Mouse (Mus musculus): ENCODE measurements around the gene Tars2. TPM values are rescaled to one million over a fixed set of nuclear protein-coding genes. Genes with fewer than 3 reads are reported as not detected.

Tars2 gene
- polyA plus RNA-seq, 1 experiment from 2014 or later, result 46.6 TPM

GRCm38 (mm10) chr3:95752935-95753334 is 7.1 kb downstream of the Tars2 start:
- 92% methylated on average over 3 of the region's 3 CpGs for WGBS
- DNase-seq (ENCODE audit: low spot score) (no peak), ATAC-seq (no peak)
- Histone ChIP-seq H3K36me3 (ENCODE audit: control insufficient read depth, insufficient read depth, low read length) (peaks cover 42% of the 10 kb centered on the region), H3K9ac (ENCODE audit: low read length) (no peak overlapping the region), H3K4me1 (ENCODE audit: control insufficient read depth, insufficient read depth, low read length) (no peaks in the 10 kb centered on the region), H3K27ac (ENCODE audit: low read depth, low read length) (no peak overlapping the region), H3K4me3 (ENCODE audit: low read depth, low read length) (no peak overlapping the region), H3K4me2 (ENCODE audit: low read length) (no peak overlapping the region), H3K27me3 (replicated peaks; ENCODE audit: control insufficient read depth, insufficient read depth, low read length) (no peaks in the 10 kb centered on the region), H3K9me3 (replicated peaks; ENCODE audit: control insufficient read depth, low read length) (no peaks in the 10 kb centered on the region)

GRCm38 (mm10) chr3:95740406-95740805 is 19.6 kb downstream of the Tars2 start:
- H3K4me2 ChIP-seq (ENCODE audit: low read length), result no peak overlapping the region
- peaks cover 62% of the 10 kb centered on the region for H3K36me3 ChIP-seq (ENCODE audit: control insufficient read depth, insufficient read depth, low read length)
- H3K4me1 ChIP-seq (ENCODE audit: control insufficient read depth, insufficient read depth, low read length), result no peaks in the 10 kb centered on the region
- H3K4me3 ChIP-seq (ENCODE audit: low read depth, low read length), result no peak overlapping the region
- 87% methylated on average over 7 of the region's 8 CpGs for WGBS
- H3K27ac ChIP-seq (ENCODE audit: low read depth, low read length), result no peak overlapping the region
- no peak for DNase-seq (ENCODE audit: low spot score)
- ATAC-seq, result no peak
- H3K9me3 ChIP-seq (replicated peaks; ENCODE audit: control insufficient read depth, low read length), result no peaks in the 10 kb centered on the region
- H3K27me3 ChIP-seq (replicated peaks; ENCODE audit: control insufficient read depth, insufficient read depth, low read length), result no peaks in the 10 kb centered on the region
- H3K9ac ChIP-seq (ENCODE audit: low read length), result no peak overlapping the region

- peaks cover 57% of the 10 kb centered on the region for H3K36me3 ChIP-seq (ENCODE audit: control insufficient read depth, insufficient read depth, low read length)
- H3K4me2 ChIP-seq (ENCODE audit: low read length), result no peak within 1 kb of the TSS
- no peak within 1 kb of the TSS for H3K4me3 ChIP-seq (ENCODE audit: low read depth, low read length)
- 84% methylated on average over 7 of the region's 7 CpGs for WGBS
- H3K9ac ChIP-seq (ENCODE audit: low read length), result no peak within 1 kb of the TSS
- DNase-seq (ENCODE audit: low spot score), result no peak
- H3K27me3 ChIP-seq (replicated peaks; ENCODE audit: control insufficient read depth, insufficient read depth, low read length), result no peaks in the 10 kb centered on the region
- H3K9me3 ChIP-seq (replicated peaks; ENCODE audit: control insufficient read depth, low read length), result no peaks in the 10 kb centered on the region
- no peaks in the 10 kb centered on the region for H3K4me1 ChIP-seq (ENCODE audit: control insufficient read depth, insufficient read depth, low read length)
- no peak within 1 kb of the TSS for H3K27ac ChIP-seq (ENCODE audit: low read depth, low read length)
- ATAC-seq, result no peak
Measured at GRCm38 (mm10) chr3:95739353-95740104, 20.5 kb downstream of the Tars2 start, which contains the start of gene Ecm1. Gene Ecm1, minus strand, starts transcription at chr3:95739569.

- H3K4me2 ChIP-seq (ENCODE audit: low read length), result no peak overlapping the region
- no peak for DNase-seq (ENCODE audit: low spot score)
- peaks cover 25% of the 10 kb centered on the region for H3K36me3 ChIP-seq (ENCODE audit: control insufficient read depth, insufficient read depth, low read length)
- H3K4me3 ChIP-seq (ENCODE audit: low read depth, low read length), result no peak overlapping the region
- no peaks in the 10 kb centered on the region for H3K27me3 ChIP-seq (replicated peaks; ENCODE audit: control insufficient read depth, insufficient read depth, low read length)
- no peak overlapping the region for H3K9ac ChIP-seq (ENCODE audit: low read length)
- 93% methylated on average over 12 of the region's 12 CpGs for WGBS
- no peaks in the 10 kb centered on the region for H3K4me1 ChIP-seq (ENCODE audit: control insufficient read depth, insufficient read depth, low read length)
- H3K27ac ChIP-seq (ENCODE audit: low read depth, low read length), result no peak overlapping the region
- no peak for ATAC-seq
- no peaks in the 10 kb centered on the region for H3K9me3 ChIP-seq (replicated peaks; ENCODE audit: control insufficient read depth, low read length)
Measured at GRCm38 (mm10) chr3:95735071-95735670, 24.8 kb downstream of the Tars2 start.

GRCm38 (mm10) chr3:95734092-95734702 is 25.8 kb downstream of the Tars2 start:
- DNase-seq (ENCODE audit: low spot score), result no peak
- 82% methylated on average over 13 of the region's 13 CpGs for WGBS
- Histone ChIP-seq H3K4me2 (ENCODE audit: low read length) (no peak overlapping the region), H3K4me3 (ENCODE audit: low read depth, low read length) (no peak overlapping the region), H3K9me3 (replicated peaks; ENCODE audit: control insufficient read depth, low read length) (no peaks in the 10 kb centered on the region), H3K27me3 (replicated peaks; ENCODE audit: control insufficient read depth, insufficient read depth, low read length) (no peaks in the 10 kb centered on the region), H3K9ac (ENCODE audit: low read length) (no peak overlapping the region), H3K27ac (ENCODE audit: low read depth, low read length) (no peak overlapping the region), H3K36me3 (ENCODE audit: control insufficient read depth, insufficient read depth, low read length) (peaks cover 15% of the 10 kb centered on the region; the same call in 1 of the 2 replicates), H3K4me1 (ENCODE audit: control insufficient read depth, insufficient read depth, low read length) (no peaks in the 10 kb centered on the region)
- no peak for ATAC-seq

GRCm38 (mm10) chr3:95732744-95733521 is 27.1 kb downstream of the Tars2 start:
- Histone ChIP-seq H3K9me3 (replicated peaks; ENCODE audit: control insufficient read depth, low read length) (no peaks in the 10 kb centered on the region), H3K27ac (ENCODE audit: low read depth, low read length) (no peak overlapping the region), H3K36me3 (ENCODE audit: control insufficient read depth, insufficient read depth, low read length) (peaks cover 14% of the 10 kb centered on the region; the same call in 1 of the 2 replicates), H3K4me1 (ENCODE audit: control insufficient read depth, insufficient read depth, low read length) (no peaks in the 10 kb centered on the region), H3K4me3 (ENCODE audit: low read depth, low read length) (no peak overlapping the region), H3K27me3 (replicated peaks; ENCODE audit: control insufficient read depth, insufficient read depth, low read length) (no peaks in the 10 kb centered on the region), H3K4me2 (ENCODE audit: low read length) (no peak overlapping the region), H3K9ac (ENCODE audit: low read length) (no peak overlapping the region)
- DNase-seq (ENCODE audit: low spot score), result no peak
- ATAC-seq, result no peak
- WGBS, result 86% methylated on average over 11 of the region's 11 CpGs

- Histone ChIP-seq H3K27me3 (replicated peaks; ENCODE audit: control insufficient read depth, insufficient read depth, low read length) (no peaks in the 10 kb centered on the region), H3K9ac (ENCODE audit: low read length) (no peak overlapping the region), H3K27ac (ENCODE audit: low read depth, low read length) (no peak overlapping the region), H3K9me3 (replicated peaks; ENCODE audit: control insufficient read depth, low read length) (no peaks in the 10 kb centered on the region), H3K36me3 (ENCODE audit: control insufficient read depth, insufficient read depth, low read length) (peaks cover 13% of the 10 kb centered on the region; the same call in 1 of the 2 replicates), H3K4me1 (ENCODE audit: control insufficient read depth, insufficient read depth, low read length) (no peaks in the 10 kb centered on the region), H3K4me2 (ENCODE audit: low read length) (no peak overlapping the region), H3K4me3 (ENCODE audit: low read depth, low read length) (no peak overlapping the region)
- ATAC-seq (no peak), DNase-seq (ENCODE audit: low spot score) (no peak)
- 93% methylated on average over 9 of the region's 9 CpGs for WGBS
Measured at GRCm38 (mm10) chr3:95732297-95732696, 27.7 kb downstream of the Tars2 start.

- WGBS, result 96% methylated on average over 4 of the region's 4 CpGs
Measured at GRCm38 (mm10) chr3:95731802-95732201, 28.2 kb downstream of the Tars2 start.

More at GRCm38 (mm10) chr3:95731802-95732201, 28.2 kb downstream of the Tars2 start:
- ATAC-seq (no peak), DNase-seq (ENCODE audit: low spot score) (no peak)
- H3K9ac ChIP-seq (ENCODE audit: low read length), result no peak overlapping the region
- no peak overlapping the region for H3K4me2 ChIP-seq (ENCODE audit: low read length)
- no peak overlapping the region for H3K4me3 ChIP-seq (ENCODE audit: low read depth, low read length)
- peaks cover 11% of the 10 kb centered on the region; the same call in 1 of the 2 replicates for H3K36me3 ChIP-seq (ENCODE audit: control insufficient read depth, insufficient read depth, low read length)
- H3K27ac ChIP-seq (ENCODE audit: low read depth, low read length), result no peak overlapping the region
- no peaks in the 10 kb centered on the region for H3K9me3 ChIP-seq (replicated peaks; ENCODE audit: control insufficient read depth, low read length)
- no peaks in the 10 kb centered on the region for H3K4me1 ChIP-seq (ENCODE audit: control insufficient read depth, insufficient read depth, low read length)
- H3K27me3 ChIP-seq (replicated peaks; ENCODE audit: control insufficient read depth, insufficient read depth, low read length), result no peaks in the 10 kb centered on the region
